Mouse (Mus musculus) limb, embryonic 15.5 days (tissue): ENCODE data around the gene Trim24. TPM values are rescaled to one million over a fixed set of nuclear protein-coding genes. Genes with fewer than 3 reads are reported as not detected.
"Not testable (repeated sequence)": the region's sequence is repeated elsewhere in the genome, so short reads cannot be mapped to it uniquely, and the experiment has no call there.

Source experiments
- ATAC-seq: fragments of 200-750 bp; cut with Nextera tagmentation; 2 replicates; pipeline ENCODE4 v1.8.0; 2017; ENCODE audit warnings: low read depth, moderate TSS enrichment; ENCODE audit not compliant: insufficient number of reproducible peaks, low FRiP score, low TSS enrichment
- H3K27ac ChIP-seq: fragments of 300-500 bp; sonication (generic); 2 replicates; pipeline ENCODE4 v1.5.1; 2015; ENCODE audit warnings: moderate library complexity, mild to moderate bottlenecking, inconsistent platforms
- H3K27me3 ChIP-seq: fragments of 300-500 bp; sonication (generic); 2 replicates; pipeline ENCODE4 v1.6.1; 2015; ENCODE audit warnings: inconsistent platforms
- H3K36me3 ChIP-seq: fragments of 300-500 bp; sonication (generic); 2 replicates; pipeline ENCODE4 v1.6.1; 2015; ENCODE audit warnings: inconsistent platforms
- H3K4me1 ChIP-seq: fragments of 300-500 bp; sonication (generic); 2 replicates; pipeline ENCODE4 v1.6.1; 2015; ENCODE audit warnings: inconsistent platforms
- H3K4me2 ChIP-seq: fragments of 300-500 bp; sonication (generic); 2 replicates; pipeline ENCODE4 v1.6.1; 2015; ENCODE audit warnings: mild to moderate bottlenecking, inconsistent platforms
- H3K4me3 ChIP-seq: fragments of 300-500 bp; sonication (generic); 2 replicates; pipeline ENCODE4 v1.5.1; 2015; ENCODE audit warnings: mild to moderate bottlenecking, inconsistent platforms
- H3K9ac ChIP-seq: fragments of 300-500 bp; sonication (generic); 2 replicates; pipeline ENCODE4 v1.6.1; 2015; ENCODE audit warnings: inconsistent platforms
- H3K9me3 ChIP-seq: fragments of 300-500 bp; sonication (generic); 2 replicates; pipeline ENCODE4 v1.6.1; 2016; ENCODE audit warnings: inconsistent platforms
- WGBS: fragments of 180-500 bp; shearing (Covaris S2); methylation state at CpG from one replicate; pipeline ENCODE4 v1.1.7; 2015; 5-methylcytosine and 5-hydroxymethylcytosine counted together
- polyA plus RNA-seq: library from polyadenylated mRNA; unstranded; fragments of >200 nt; fragmentation: Nextera tagmentation; extraction: Ambion mirVana; gene quantifications from 2 replicates; pipeline ENCODE4 v1.2.1, GENCODE M21; 2015

Gene Trim24
- 8.1 and 10.7 TPM in 2 replicates for polyA plus RNA-seq

- Histone ChIP-seq H3K9me3 (peaks cover 25% of the 10 kb centered on the region), H3K4me3 (peak within 1 kb of the TSS; percentile 91), H3K4me2 (peak within 1 kb of the TSS; percentile 52), H3K27me3 (no peaks in the 10 kb centered on the region), H3K9ac (peak within 1 kb of the TSS; percentile 79), H3K27ac (peak within 1 kb of the TSS; percentile 98), H3K36me3 (peaks cover 12% of the 10 kb centered on the region), H3K4me1 (no peaks in the 10 kb centered on the region)
- under 1% methylated on average over 77 of the region's 89 CpGs for WGBS
- ATAC-seq: peak; percentile 98
Observed at GRCm38 (mm10) chr6:37870245-37871136, at the start of gene Trim24. TSS of gene Trim24 (plus strand) at chr6:37870811.

GRCm38 (mm10) chr6:37821531-37822051 is 49.0 kb upstream of the Trim24 start:
- Histone ChIP-seq H3K36me3 (no peaks in the 10 kb centered on the region), H3K4me2 (no peak overlapping the region), H3K9ac (no peak overlapping the region), H3K4me3 (no peak overlapping the region), H3K4me1 (no peaks in the 10 kb centered on the region), H3K9me3 (no peaks in the 10 kb centered on the region), H3K27me3 (no peaks in the 10 kb centered on the region), H3K27ac (no peak overlapping the region)
- 81% methylated on average over 6 of the region's 6 CpGs for WGBS
- no peak for ATAC-seq

GRCm38 (mm10) chr6:37822390-37822789 is 48.2 kb upstream of the Trim24 start:
- H3K4me1 ChIP-seq: no peaks in the 10 kb centered on the region
- H3K4me3 ChIP-seq: no peak overlapping the region
- 93% methylated on average over 2 of the region's 2 CpGs for WGBS
- no peaks in the 10 kb centered on the region for H3K36me3 ChIP-seq
- H3K27ac ChIP-seq: no peak overlapping the region
- H3K9me3 ChIP-seq: no peaks in the 10 kb centered on the region
- no peak for ATAC-seq
- H3K4me2 ChIP-seq: no peak overlapping the region
- no peaks in the 10 kb centered on the region for H3K27me3 ChIP-seq
- no peak overlapping the region for H3K9ac ChIP-seq

- WGBS: 88% methylated on average over 4 of the region's 4 CpGs
- Histone ChIP-seq H3K4me2 (no peak overlapping the region), H3K9ac (no peak overlapping the region), H3K9me3 (no peaks in the 10 kb centered on the region), H3K36me3 (no peaks in the 10 kb centered on the region), H3K4me3 (no peak overlapping the region), H3K4me1 (no peaks in the 10 kb centered on the region), H3K27ac (no peak overlapping the region), H3K27me3 (no peaks in the 10 kb centered on the region)
- ATAC-seq: no peak
Observed at GRCm38 (mm10) chr6:37823731-37824130, 46.9 kb upstream of the Trim24 start.

- WGBS: 88% methylated on average over 7 of the region's 7 CpGs
- H3K27me3 ChIP-seq, H3K36me3 ChIP-seq, H3K4me3 ChIP-seq, H3K27ac ChIP-seq, H3K9me3 ChIP-seq, H3K4me1 ChIP-seq, ATAC-seq, H3K4me2 ChIP-seq, H3K9ac ChIP-seq: not testable (repeated sequence)
Observed at GRCm38 (mm10) chr6:37825331-37826115, 45.1 kb upstream of the Trim24 start.

GRCm38 (mm10) chr6:37828955-37829354 is 41.7 kb upstream of the Trim24 start:
- no peak for ATAC-seq

GRCm38 (mm10) chr6:37829631-37830030 is 41.0 kb upstream of the Trim24 start:
- Histone ChIP-seq H3K27ac (no peak overlapping the region), H3K4me1 (no peaks in the 10 kb centered on the region)
- ATAC-seq: no peak

More at GRCm38 (mm10) chr6:37828955-37829354, 41.7 kb upstream of the Trim24 start:
- no peak overlapping the region for H3K27ac ChIP-seq
- no peaks in the 10 kb centered on the region for H3K9me3 ChIP-seq
- H3K4me3 ChIP-seq: no peak overlapping the region
- H3K4me2 ChIP-seq: no peak overlapping the region
- H3K4me1 ChIP-seq: no peaks in the 10 kb centered on the region
- 88% methylated on average over 3 of the region's 3 CpGs for WGBS
- H3K9ac ChIP-seq: no peak overlapping the region
- no peaks in the 10 kb centered on the region for H3K36me3 ChIP-seq
- H3K27me3 ChIP-seq: no peaks in the 10 kb centered on the region

GRCm38 (mm10) chr6:37833691-37834090 is 36.9 kb upstream of the Trim24 start:
- H3K9ac ChIP-seq: no peak overlapping the region
- no peaks in the 10 kb centered on the region for H3K9me3 ChIP-seq
- no peaks in the 10 kb centered on the region for H3K4me1 ChIP-seq
- ATAC-seq: no peak
- H3K27me3 ChIP-seq: no peaks in the 10 kb centered on the region
- no peak overlapping the region for H3K4me3 ChIP-seq
- no peak overlapping the region for H3K4me2 ChIP-seq
- no peaks in the 10 kb centered on the region for H3K36me3 ChIP-seq
- no peak overlapping the region for H3K27ac ChIP-seq
- 88% methylated on average over 1 of the region's 1 CpGs for WGBS

More at GRCm38 (mm10) chr6:37829631-37830030, 41.0 kb upstream of the Trim24 start:
- Histone ChIP-seq H3K9ac (no peak overlapping the region), H3K4me3 (no peak overlapping the region), H3K4me2 (no peak overlapping the region), H3K9me3 (no peaks in the 10 kb centered on the region), H3K36me3 (no peaks in the 10 kb centered on the region), H3K27me3 (no peaks in the 10 kb centered on the region)

GRCm38 (mm10) chr6:37836951-37837565 is 33.6 kb upstream of the Trim24 start:
- 81% methylated on average over 2 of the region's 2 CpGs for WGBS
- H3K27me3 ChIP-seq, H3K4me1 ChIP-seq, H3K4me3 ChIP-seq, H3K4me2 ChIP-seq, ATAC-seq, H3K9ac ChIP-seq, H3K9me3 ChIP-seq, H3K36me3 ChIP-seq, H3K27ac ChIP-seq: not testable (repeated sequence)

GRCm38 (mm10) chr6:37842779-37843605 is 27.6 kb upstream of the Trim24 start:
- H3K4me3 ChIP-seq: no peak overlapping the region
- no peaks in the 10 kb centered on the region for H3K4me1 ChIP-seq
- no peaks in the 10 kb centered on the region for H3K9me3 ChIP-seq
- WGBS: 83% methylated on average over 5 of the region's 5 CpGs
- ATAC-seq: no peak
- no peaks in the 10 kb centered on the region for H3K27me3 ChIP-seq
- no peaks in the 10 kb centered on the region for H3K36me3 ChIP-seq
- no peak overlapping the region for H3K4me2 ChIP-seq
- no peak overlapping the region for H3K27ac ChIP-seq
- no peak overlapping the region for H3K9ac ChIP-seq

GRCm38 (mm10) chr6:37843647-37844273 is 26.9 kb upstream of the Trim24 start:
- no peaks in the 10 kb centered on the region for H3K9me3 ChIP-seq
- 91% methylated on average over 8 of the region's 8 CpGs for WGBS

More at GRCm38 (mm10) chr6:37843647-37844273, 26.9 kb upstream of the Trim24 start:
- no peak overlapping the region for H3K27ac ChIP-seq
- no peak overlapping the region for H3K4me2 ChIP-seq
- no peak overlapping the region for H3K4me3 ChIP-seq
- H3K27me3 ChIP-seq: no peaks in the 10 kb centered on the region
- ATAC-seq: no peak
- H3K9ac ChIP-seq: no peak overlapping the region
- no peaks in the 10 kb centered on the region for H3K4me1 ChIP-seq
- H3K36me3 ChIP-seq: no peaks in the 10 kb centered on the region
